Mouse (Mus musculus): ENCODE data around the gene Myl6. TPM values are rescaled to one million over a fixed set of nuclear protein-coding genes. Genes with fewer than 3 reads are reported as not detected.

Gene Myl6
- total and polyA plus RNA-seq, 3 experiments = 266 to 1,414 (median 359) TPM

DNA sequence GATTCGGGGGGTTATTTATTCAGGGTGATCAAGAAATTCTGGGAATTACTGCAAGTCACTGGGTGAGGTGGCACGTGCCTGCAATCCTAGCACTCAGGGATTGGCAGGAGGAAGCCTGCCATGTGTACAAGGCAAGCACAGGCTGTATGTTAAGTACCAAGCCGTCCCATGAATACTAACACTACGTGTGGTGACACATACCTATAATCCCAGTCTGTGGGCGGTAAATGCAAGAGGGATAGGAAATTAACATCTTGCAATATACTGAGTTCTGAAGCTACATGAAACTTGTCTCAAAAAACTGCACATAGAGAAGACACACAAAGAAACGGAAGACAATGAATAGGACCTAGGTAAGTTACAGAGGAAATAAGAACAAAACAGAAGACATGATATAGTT is 42.9 kb downstream of the Myl6 start:
- DNase-seq (ENCODE audit: low spot score) (no peak), ATAC-seq (ENCODE audit: extremely low read depth, insufficient number of reproducible peaks, low FRiP score, poor library complexity, severe bottlenecking) (no peak)
- H3K4me1 ChIP-seq (ENCODE audit: insufficient read depth, low read depth, low read length) = peaks cover 17% of the 10 kb centered on the region
- TF ChIP-seq POLR2AphosphoS5 (IDR thresholded peaks at IDR 0.05; ENCODE audit: insufficient replicate concordance, low read depth, low read length) = no peak
- no peak for TF ChIP-seq GATA2 (IDR thresholded peaks at IDR 0.05; ENCODE audit: borderline replicate concordance, low read depth, low read length)
- TF ChIP-seq GATA1 (IDR thresholded peaks at IDR 0.05; ENCODE audit: borderline replicate concordance, low read length) = no peak
- no peak for TF ChIP-seq CTCF (IDR thresholded peaks at IDR 0.05; ENCODE audit: low read depth, low read length)
- TF ChIP-seq TAL1 (conservative IDR thresholded peaks at IDR 0.05; ENCODE audit: low read depth, low read length) = no peak
- no peaks in the 10 kb centered on the region for H3K9me3 ChIP-seq (replicated peaks)
- H3K27me3 ChIP-seq (ENCODE audit: insufficient read depth, low read length) = peaks cover 3% of the 10 kb centered on the region; the same call in 1 of the 2 replicates
- no peak overlapping the region for H3K4me3 ChIP-seq (ENCODE audit: low read depth, low read length)
- H3K36me3 ChIP-seq (replicated peaks) = no peaks in the 10 kb centered on the region

DNA sequence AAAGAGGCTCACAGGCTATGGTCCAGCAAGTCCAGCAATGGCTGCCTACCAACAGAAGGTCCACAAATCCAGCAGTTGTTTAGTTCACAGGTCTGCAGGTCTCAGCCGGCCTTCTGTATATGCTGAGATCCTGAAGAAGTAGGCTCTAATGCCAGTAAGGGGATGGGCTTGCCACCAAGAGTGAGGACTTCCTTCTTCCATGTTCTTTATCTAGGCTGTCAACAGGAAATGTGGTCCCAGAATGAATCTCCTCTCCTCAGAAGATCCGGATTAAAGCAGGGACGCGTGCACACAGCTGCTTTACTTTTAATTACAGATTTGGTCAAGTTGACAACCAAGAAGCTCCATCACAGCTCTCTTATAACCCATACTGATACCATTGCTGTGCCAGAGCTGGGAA is 48.5 kb downstream of the Myl6 start:
- H3K27me3 ChIP-seq (ENCODE audit: insufficient read depth, low read length) = no peaks in the 10 kb centered on the region
- H3K4me3 ChIP-seq (ENCODE audit: low read depth, low read length) = no peak overlapping the region
- TF ChIP-seq CTCF (IDR thresholded peaks at IDR 0.05; ENCODE audit: low read depth, low read length) (no peak), GATA2 (IDR thresholded peaks at IDR 0.05; ENCODE audit: borderline replicate concordance, low read depth, low read length) (no peak), TAL1 (conservative IDR thresholded peaks at IDR 0.05; ENCODE audit: low read depth, low read length) (no peak), GATA1 (IDR thresholded peaks at IDR 0.05; ENCODE audit: borderline replicate concordance, low read length) (no peak), POLR2AphosphoS5 (IDR thresholded peaks at IDR 0.05; ENCODE audit: insufficient replicate concordance, low read depth, low read length) (no peak)
- no peaks in the 10 kb centered on the region for H3K4me1 ChIP-seq (ENCODE audit: insufficient read depth, low read depth, low read length)
- no peak for ATAC-seq (ENCODE audit: extremely low read depth, insufficient number of reproducible peaks, low FRiP score, poor library complexity, severe bottlenecking)
- DNase-seq (ENCODE audit: low spot score) = no peak
- no peaks in the 10 kb centered on the region for H3K9me3 ChIP-seq (replicated peaks)
- peaks cover 34% of the 10 kb centered on the region for H3K36me3 ChIP-seq (replicated peaks)

- Histone ChIP-seq H3K4me3 (ENCODE audit: low read depth, low read length) (no peak overlapping the region), H3K27me3 (ENCODE audit: insufficient read depth, low read length) (no peaks in the 10 kb centered on the region), H3K36me3 (replicated peaks) (peaks cover 45% of the 10 kb centered on the region), H3K4me1 (ENCODE audit: insufficient read depth, low read depth, low read length) (no peaks in the 10 kb centered on the region), H3K9me3 (replicated peaks) (no peaks in the 10 kb centered on the region)
- ATAC-seq (ENCODE audit: extremely low read depth, insufficient number of reproducible peaks, low FRiP score, poor library complexity, severe bottlenecking) (no peak), DNase-seq (ENCODE audit: low spot score) (no peak)
- TF ChIP-seq TAL1 (conservative IDR thresholded peaks at IDR 0.05; ENCODE audit: low read depth, low read length) (no peak), POLR2AphosphoS5 (IDR thresholded peaks at IDR 0.05; ENCODE audit: insufficient replicate concordance, low read depth, low read length) (no peak), GATA2 (IDR thresholded peaks at IDR 0.05; ENCODE audit: borderline replicate concordance, low read depth, low read length) (no peak), GATA1 (IDR thresholded peaks at IDR 0.05; ENCODE audit: borderline replicate concordance, low read length) (no peak), CTCF (IDR thresholded peaks at IDR 0.05; ENCODE audit: low read depth, low read length) (no peak)
Measured at GRCm38 (mm10) chr10:128444354-128444753, 49.6 kb downstream of the Myl6 start.

DNA sequence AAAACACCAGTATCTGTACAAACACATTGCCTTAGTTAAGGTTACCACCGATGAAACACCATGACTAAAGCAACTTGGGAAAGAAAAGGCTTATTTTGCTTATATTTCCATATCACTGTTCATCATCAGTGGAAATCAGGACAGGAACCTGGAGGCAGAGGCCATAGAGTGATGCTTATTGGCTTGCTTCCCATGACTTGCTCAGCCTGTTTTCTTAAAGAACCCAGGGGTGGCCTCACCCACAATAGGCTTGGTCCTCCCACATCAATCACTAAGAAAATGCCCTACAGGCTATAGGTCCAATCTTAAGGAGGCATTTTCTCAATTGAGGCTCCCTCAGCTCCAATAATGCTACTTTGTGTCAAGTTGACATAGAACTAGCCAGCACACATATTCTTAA is 51.2 kb downstream of the Myl6 start:
- Histone ChIP-seq H3K9me3 (replicated peaks) (no peaks in the 10 kb centered on the region), H3K4me3 (ENCODE audit: low read depth, low read length) (no peak overlapping the region), H3K27me3 (ENCODE audit: insufficient read depth, low read length) (no peaks in the 10 kb centered on the region), H3K36me3 (replicated peaks) (peaks cover 60% of the 10 kb centered on the region), H3K4me1 (ENCODE audit: insufficient read depth, low read depth, low read length) (no peaks in the 10 kb centered on the region)
- DNase-seq (ENCODE audit: low spot score) = no peak
- TF ChIP-seq CTCF (IDR thresholded peaks at IDR 0.05; ENCODE audit: low read depth, low read length) (no peak), GATA2 (IDR thresholded peaks at IDR 0.05; ENCODE audit: borderline replicate concordance, low read depth, low read length) (no peak), GATA1 (IDR thresholded peaks at IDR 0.05; ENCODE audit: borderline replicate concordance, low read length) (no peak), TAL1 (conservative IDR thresholded peaks at IDR 0.05; ENCODE audit: low read depth, low read length) (no peak), POLR2AphosphoS5 (IDR thresholded peaks at IDR 0.05; ENCODE audit: insufficient replicate concordance, low read depth, low read length) (no peak)
- no peak for ATAC-seq (ENCODE audit: extremely low read depth, insufficient number of reproducible peaks, low FRiP score, poor library complexity, severe bottlenecking)

DNA sequence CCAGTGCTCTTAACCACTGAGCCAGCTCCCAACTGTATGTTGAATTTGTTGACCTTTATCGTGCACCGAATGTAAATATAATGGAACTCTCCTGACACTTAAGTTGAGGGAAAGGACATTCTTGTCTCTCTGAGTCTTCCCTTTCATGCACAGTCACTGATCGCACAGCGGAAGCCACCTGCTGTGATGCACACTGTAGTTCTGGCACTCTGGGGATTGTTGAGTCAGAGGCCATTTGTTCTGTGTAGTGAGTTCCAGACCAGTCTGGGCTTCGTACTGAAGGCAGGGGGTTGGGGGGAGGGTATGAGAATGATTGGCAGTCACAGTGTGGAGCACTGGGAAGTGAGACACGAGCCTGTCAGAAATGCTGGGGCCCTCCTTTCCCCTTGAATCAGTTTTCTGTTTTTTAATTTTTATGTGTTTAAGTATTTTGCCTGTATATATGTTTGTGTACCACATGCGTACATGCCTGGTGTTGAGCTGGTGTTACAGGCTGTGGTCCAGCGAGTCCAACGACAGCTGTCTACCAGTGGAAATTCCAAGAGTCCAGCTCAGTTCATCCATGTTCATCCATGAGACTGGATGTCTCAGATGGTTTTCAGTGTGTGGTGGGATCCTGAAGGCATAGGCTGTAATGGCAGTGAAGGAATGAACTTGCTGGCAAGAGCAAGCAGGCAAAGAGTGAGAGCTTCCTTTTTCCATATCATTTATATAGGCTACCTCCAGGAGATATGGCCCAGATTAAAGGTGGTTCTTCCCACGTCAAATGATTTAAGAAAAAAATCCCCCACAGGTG is 52.4 kb downstream of the Myl6 start:
- H3K9me3 ChIP-seq (replicated peaks) = no peaks in the 10 kb centered on the region
- no peaks in the 10 kb centered on the region for H3K4me1 ChIP-seq (ENCODE audit: insufficient read depth, low read depth, low read length)
- H3K36me3 ChIP-seq (replicated peaks) = peaks cover 70% of the 10 kb centered on the region
- H3K27me3 ChIP-seq (ENCODE audit: insufficient read depth, low read length) = no peaks in the 10 kb centered on the region
- TF ChIP-seq CTCF (IDR thresholded peaks at IDR 0.05; ENCODE audit: low read depth, low read length) (peak; percentile 9; the same call in 1 of the 2 replicates), GATA2 (IDR thresholded peaks at IDR 0.05; ENCODE audit: borderline replicate concordance, low read depth, low read length) (no peak)
- peak; percentile 23 for DNase-seq (ENCODE audit: low spot score)
- no peak overlapping the region for H3K4me3 ChIP-seq (ENCODE audit: low read depth, low read length)
- peak; percentile 66 for ATAC-seq (ENCODE audit: extremely low read depth, insufficient number of reproducible peaks, low FRiP score, poor library complexity, severe bottlenecking)

Other genes with a start within 250 kb of the Myl6 start
Only the 20 nearest of the 25 such genes appear.
- gene Il23a, start 195.4 kb downstream of the Myl6 start, total RNA-seq (2014; fragmentation: Nextera tagmentation) = not detected in 2 replicates
- 0.16 TPM in 1 of 2 replicates, not detected in the other for gene Il23a, start 195.4 kb downstream of the Myl6 start, total RNA-seq (2017)
- gene Il23a, start 195.4 kb downstream of the Myl6 start, polyA plus RNA-seq (2012) = 0.03 TPM in 1 of 2 replicates, not detected in the other
- gene Pan2, start 190.8 kb downstream of the Myl6 start, total RNA-seq (2014; fragmentation: Nextera tagmentation) = 23.2 and 30.2 TPM in 2 replicates
- gene Pan2, start 190.8 kb downstream of the Myl6 start, total RNA-seq (2017) = 13.8 TPM in 2 replicates
- gene Pan2, start 190.8 kb downstream of the Myl6 start, polyA plus RNA-seq (2012) = 3.4 and 3.6 TPM in 2 replicates
- gene Cnpy2, start 171.7 kb downstream of the Myl6 start, total RNA-seq (2014; fragmentation: Nextera tagmentation) = 57.9 and 91.2 TPM in 2 replicates
- gene Cnpy2, start 171.7 kb downstream of the Myl6 start, total RNA-seq (2017) = 74.0 and 77.3 TPM in 2 replicates
- gene Cnpy2, start 171.7 kb downstream of the Myl6 start, polyA plus RNA-seq (2012) = 60.5 and 74.4 TPM in 2 replicates
- gene Cs, start 156.4 kb downstream of the Myl6 start, total RNA-seq (2014; fragmentation: Nextera tagmentation) = 323 and 337 TPM in 2 replicates
- gene Cs, start 156.4 kb downstream of the Myl6 start, total RNA-seq (2017) = 175 and 181 TPM in 2 replicates
- 21.6 and 56.6 TPM in 2 replicates for gene Cs, start 156.4 kb downstream of the Myl6 start, polyA plus RNA-seq (2012)
- gene Coq10a, start 125.1 kb downstream of the Myl6 start, total RNA-seq (2014; fragmentation: Nextera tagmentation) = 28.8 and 29.8 TPM in 2 replicates
- gene Coq10a, start 125.1 kb downstream of the Myl6 start, total RNA-seq (2017) = 24.9 and 27.4 TPM in 2 replicates
- 7.3 and 8.7 TPM in 2 replicates for gene Coq10a, start 125.1 kb downstream of the Myl6 start, polyA plus RNA-seq (2012)
- 72.9 and 80.4 TPM in 2 replicates for gene Ankrd52, start 117.0 kb downstream of the Myl6 start, total RNA-seq (2014; fragmentation: Nextera tagmentation)
- 5.9 and 6.6 TPM in 2 replicates for gene Ankrd52, start 117.0 kb downstream of the Myl6 start, total RNA-seq (2017)
- gene Ankrd52, start 117.0 kb downstream of the Myl6 start, polyA plus RNA-seq (2012) = 68.3 and 75.9 TPM in 2 replicates
- gene Slc39a5, start 92.9 kb downstream of the Myl6 start, total RNA-seq (2014; fragmentation: Nextera tagmentation) = not detected in 2 replicates
- not detected in 2 replicates for gene Slc39a5, start 92.9 kb downstream of the Myl6 start, total RNA-seq (2017)
- not detected in 2 replicates for gene Slc39a5, start 92.9 kb downstream of the Myl6 start, polyA plus RNA-seq (2012)
- gene Nabp2, start 82.7 kb downstream of the Myl6 start, total RNA-seq (2014; fragmentation: Nextera tagmentation) = 121 and 148 TPM in 2 replicates
- 34.2 and 37.3 TPM in 2 replicates for gene Nabp2, start 82.7 kb downstream of the Myl6 start, total RNA-seq (2017)
- 152 and 197 TPM in 2 replicates for gene Nabp2, start 82.7 kb downstream of the Myl6 start, polyA plus RNA-seq (2012)
- 21.7 and 26.8 TPM in 2 replicates for gene Rnf41, start 82.5 kb downstream of the Myl6 start, total RNA-seq (2014; fragmentation: Nextera tagmentation)
- gene Rnf41, start 82.5 kb downstream of the Myl6 start, total RNA-seq (2017) = 16.6 and 17.8 TPM in 2 replicates
- gene Rnf41, start 82.5 kb downstream of the Myl6 start, polyA plus RNA-seq (2012) = 11.7 and 14.6 TPM in 2 replicates
- 100 and 109 TPM in 2 replicates for gene Smarcc2, start 34.9 kb downstream of the Myl6 start, total RNA-seq (2014; fragmentation: Nextera tagmentation)
- gene Smarcc2, start 34.9 kb downstream of the Myl6 start, total RNA-seq (2017) = 36.3 and 47.4 TPM in 2 replicates
- gene Smarcc2, start 34.9 kb downstream of the Myl6 start, polyA plus RNA-seq (2012) = 153 and 174 TPM in 2 replicates
- gene Myl6b, start 4.5 kb upstream of the Myl6 start, total RNA-seq (2014; fragmentation: Nextera tagmentation) = 11.4 and 13.1 TPM in 2 replicates
- 1.7 and 2.0 TPM in 2 replicates for gene Myl6b, start 4.5 kb upstream of the Myl6 start, total RNA-seq (2017)
- 14.7 and 17.4 TPM in 2 replicates for gene Myl6b, start 4.5 kb upstream of the Myl6 start, polyA plus RNA-seq (2012)
- 31.8 and 36.0 TPM in 2 replicates for gene Esyt1, start 31.7 kb upstream of the Myl6 start, total RNA-seq (2014; fragmentation: Nextera tagmentation)
- gene Esyt1, start 31.7 kb upstream of the Myl6 start, total RNA-seq (2017) = 98.1 and 107 TPM in 2 replicates
- 72.2 and 80.2 TPM in 2 replicates for gene Esyt1, start 31.7 kb upstream of the Myl6 start, polyA plus RNA-seq (2012)
- 7.2 and 9.2 TPM in 2 replicates for gene Zc3h10, start 53.6 kb upstream of the Myl6 start, total RNA-seq (2014; fragmentation: Nextera tagmentation)
- 12.0 and 13.3 TPM in 2 replicates for gene Zc3h10, start 53.6 kb upstream of the Myl6 start, total RNA-seq (2017)
- gene Zc3h10, start 53.6 kb upstream of the Myl6 start, polyA plus RNA-seq (2012) = 21.1 and 21.9 TPM in 2 replicates
- gene Rpl41, start 55.2 kb upstream of the Myl6 start, total RNA-seq (2014; fragmentation: Nextera tagmentation) = 2,429 and 2,736 TPM in 2 replicates
- gene Rpl41, start 55.2 kb upstream of the Myl6 start, total RNA-seq (2017) = 5,596 and 6,924 TPM in 2 replicates
- 10,155 and 11,415 TPM in 2 replicates for gene Rpl41, start 55.2 kb upstream of the Myl6 start, polyA plus RNA-seq (2012)
- gene Pa2g4, start 71.8 kb upstream of the Myl6 start, total RNA-seq (2014; fragmentation: Nextera tagmentation) = 692 and 813 TPM in 2 replicates
- 212 and 245 TPM in 2 replicates for gene Pa2g4, start 71.8 kb upstream of the Myl6 start, total RNA-seq (2017)
- gene Pa2g4, start 71.8 kb upstream of the Myl6 start, polyA plus RNA-seq (2012) = 659 and 767 TPM in 2 replicates
- gene Erbb3, start 95.5 kb upstream of the Myl6 start, total RNA-seq (2014; fragmentation: Nextera tagmentation) = 2.0 and 2.2 TPM in 2 replicates
- gene Erbb3, start 95.5 kb upstream of the Myl6 start, total RNA-seq (2017) = 0.35 and 0.49 TPM in 2 replicates
- gene Erbb3, start 95.5 kb upstream of the Myl6 start, polyA plus RNA-seq (2012) = 0.15 and 0.17 TPM in 2 replicates
- gene Rps26, start 132.6 kb upstream of the Myl6 start, total RNA-seq (2014; fragmentation: Nextera tagmentation) = 4,124 and 4,641 TPM in 2 replicates
- gene Rps26, start 132.6 kb upstream of the Myl6 start, total RNA-seq (2017) = 1,044 and 1,182 TPM in 2 replicates
- gene Rps26, start 132.6 kb upstream of the Myl6 start, polyA plus RNA-seq (2012) = 4,182 and 5,947 TPM in 2 replicates
- gene Ikzf4, start 151.8 kb upstream of the Myl6 start, total RNA-seq (2014; fragmentation: Nextera tagmentation) = 11.4 and 11.7 TPM in 2 replicates
- 1.7 and 2.8 TPM in 2 replicates for gene Ikzf4, start 151.8 kb upstream of the Myl6 start, total RNA-seq (2017)
- 6.7 and 7.0 TPM in 2 replicates for gene Ikzf4, start 151.8 kb upstream of the Myl6 start, polyA plus RNA-seq (2012)
- 4.6 and 8.7 TPM in 2 replicates for gene Suox, start 179.9 kb upstream of the Myl6 start, total RNA-seq (2014; fragmentation: Nextera tagmentation)
- gene Suox, start 179.9 kb upstream of the Myl6 start, total RNA-seq (2017) = 8.1 and 8.4 TPM in 2 replicates
- gene Suox, start 179.9 kb upstream of the Myl6 start, polyA plus RNA-seq (2012) = 0.96 and 1.7 TPM in 2 replicates
- gene Rab5b, start 202.1 kb upstream of the Myl6 start, total RNA-seq (2014; fragmentation: Nextera tagmentation) = 49.1 TPM in 2 replicates
- 48.0 and 52.7 TPM in 2 replicates for gene Rab5b, start 202.1 kb upstream of the Myl6 start, total RNA-seq (2017)
- 17.5 and 20.0 TPM in 2 replicates for gene Rab5b, start 202.1 kb upstream of the Myl6 start, polyA plus RNA-seq (2012)

Data from G1E (cell line).